Comparison of ENCODE assay signal across 16 mouse cellular contexts in genomic region chr9:43748519-43748918, GRCm38 (mm10). TPM values are rescaled to one million over a fixed set of nuclear protein-coding genes. Genes with fewer than 3 reads are reported as not detected.
DNase-seq lines count a peak whose midpoint lies in the region; ATAC-seq lines count a peak whose summit lies in the region.
"Had no signal": no experiment of that assay in that cellular context is flagged by ENCODE, and none has a peak within 500 bp of the region (broad histone marks: within the 10 kb centered on the region; RNA-seq: fewer than 3 reads in every experiment).

No protein-coding gene starts in this region.

- 80% methylated on average over 5 of the region's 5 CpGs for WGBS in forebrain, embryonic 10.5 days
- 78% methylated on average over 5 of the region's 5 CpGs for WGBS in forebrain, embryonic 11.5 days
- WGBS in forebrain, embryonic 15.5 days = 81% methylated on average over 5 of the region's 5 CpGs
- 45% methylated on average over 5 of the region's 5 CpGs for WGBS in hindbrain, embryonic 15.5 days
- 50% methylated on average over 5 of the region's 5 CpGs for WGBS in neural tube, embryonic 14.5 days

- H3K27me3 ChIP-seq in forebrain, embryonic 10.5 days (ENCODE audit: poor library complexity, severe bottlenecking) = peaks cover 28% of the 10 kb centered on the region
- H3K27me3 ChIP-seq in forebrain, embryonic 11.5 days (ENCODE audit: control insufficient read depth, insufficient read depth, low read length) = no peaks in the 10 kb centered on the region
- no peaks in the 10 kb centered on the region for H3K27me3 ChIP-seq in forebrain, embryonic 15.5 days
- H3K27me3 ChIP-seq in hindbrain, embryonic 15.5 days = no peaks in the 10 kb centered on the region
- no peaks in the 10 kb centered on the region for H3K27me3 ChIP-seq in neural tube, embryonic 14.5 days (ENCODE audit: control insufficient read depth, insufficient read depth, low read length)

- no peak overlapping the region for H3K4me3 ChIP-seq in forebrain, embryonic 10.5 days
- H3K4me3 ChIP-seq in forebrain, embryonic 11.5 days (ENCODE audit: low read depth, low read length) = no peak overlapping the region
- H3K4me3 ChIP-seq in forebrain, embryonic 15.5 days = no peak overlapping the region
- no peak overlapping the region; the same call in 1 of the 2 replicates for H3K4me3 ChIP-seq in hindbrain, embryonic 15.5 days
- H3K4me3 ChIP-seq in neural tube, embryonic 14.5 days (ENCODE audit: low read depth, low read length) = 0 out of 2 replicates have a peak overlapping the region, but pooled peaks have one; percentile 95
- H3K4me3 ChIP-seq: heart, adult 2 months; limb, embryonic 15.5 days had no signal

- no peak for DNase-seq in forebrain, embryonic 10.5 days (ENCODE audit: extremely low spot score, low spot score)
- DNase-seq in forebrain, embryonic 11.5 days (ENCODE audit: low spot score) = no peak
- DNase-seq in natural killer cell, adult 2 months (ENCODE audit: low spot score in 2 of 2) = no peak
- DNase-seq in layer of hippocampus, adult 18-20 months (ENCODE audit: low spot score in 2 of 2) = no peak
- no peak for DNase-seq in left cerebral cortex, adult 9 months (ENCODE audit: low spot score in 2 of 2)
- DNase-seq: gastrocnemius, postnatal 14 days; heart, adult 2 months; kidney, adult 2 months; layer of hippocampus, adult 9-11 months; liver, postnatal 0 days; lung, postnatal 14 days; thymus, postnatal 4 days had no signal

- no peaks in the 10 kb centered on the region for H3K9me3 ChIP-seq in forebrain, embryonic 10.5 days
- no peaks in the 10 kb centered on the region for H3K9me3 ChIP-seq in forebrain, embryonic 11.5 days (ENCODE audit: control insufficient read depth, low read length)
- no peaks in the 10 kb centered on the region for H3K9me3 ChIP-seq in forebrain, embryonic 15.5 days
- H3K9me3 ChIP-seq in hindbrain, embryonic 15.5 days = no peaks in the 10 kb centered on the region
- H3K9me3 ChIP-seq in neural tube, embryonic 14.5 days (ENCODE audit: control insufficient read depth, low read length) = no peaks in the 10 kb centered on the region
- H3K9me3 ChIP-seq: limb, embryonic 15.5 days had no signal

- peaks cover 84% of the 10 kb centered on the region for H3K4me1 ChIP-seq in forebrain, embryonic 10.5 days
- peaks cover 25% of the 10 kb centered on the region for H3K4me1 ChIP-seq in forebrain, embryonic 11.5 days (replicated peaks; ENCODE audit: control insufficient read depth, insufficient read depth, low read length)
- peaks cover 61% of the 10 kb centered on the region for H3K4me1 ChIP-seq in forebrain, embryonic 15.5 days
- H3K4me1 ChIP-seq in hindbrain, embryonic 15.5 days (replicated peaks) = peaks cover 74% of the 10 kb centered on the region
- H3K4me1 ChIP-seq in neural tube, embryonic 14.5 days (ENCODE audit: control insufficient read depth, insufficient read depth, low read length) = peaks cover 39% of the 10 kb centered on the region

- no peak overlapping the region for H3K4me2 ChIP-seq in forebrain, embryonic 11.5 days (ENCODE audit: low read depth, low read length, severe bottlenecking)
- peak overlapping the region; percentile 84; the same call in 1 of the 2 replicates for H3K4me2 ChIP-seq in forebrain, embryonic 15.5 days (replicated peaks)
- H3K4me2 ChIP-seq in hindbrain, embryonic 15.5 days = peak overlapping the region; percentile 85
- H3K4me2 ChIP-seq in neural tube, embryonic 14.5 days (ENCODE audit: low read depth, low read length) = peak overlapping the region; percentile 79; the same call in 1 of the 2 replicates
- H3K4me2 ChIP-seq: limb, embryonic 15.5 days had no signal

- H3K36me3 ChIP-seq in forebrain, embryonic 10.5 days (replicated peaks) = peaks cover 45% of the 10 kb centered on the region
- H3K36me3 ChIP-seq in forebrain, embryonic 11.5 days (ENCODE audit: control insufficient read depth, insufficient read depth, low read length) = no peaks in the 10 kb centered on the region
- no peaks in the 10 kb centered on the region for H3K36me3 ChIP-seq in forebrain, embryonic 15.5 days
- no peaks in the 10 kb centered on the region for H3K36me3 ChIP-seq in hindbrain, embryonic 15.5 days
- H3K36me3 ChIP-seq in neural tube, embryonic 14.5 days (ENCODE audit: control insufficient read depth, insufficient read depth, low read length) = no peaks in the 10 kb centered on the region
- H3K36me3 ChIP-seq: limb, embryonic 15.5 days had no signal

- H3K27ac ChIP-seq in forebrain, embryonic 10.5 days = peak overlapping the region; percentile 44; the same call in 1 of the 2 replicates
- H3K27ac ChIP-seq in forebrain, embryonic 11.5 days (ENCODE audit: low read depth, low read length) = no peak overlapping the region
- H3K27ac ChIP-seq in forebrain, embryonic 15.5 days (replicated peaks) = no peak overlapping the region
- H3K27ac ChIP-seq in hindbrain, embryonic 15.5 days (replicated peaks) = no peak overlapping the region
- no peak overlapping the region for H3K27ac ChIP-seq in neural tube, embryonic 14.5 days (ENCODE audit: low read depth, low read length)
- H3K27ac ChIP-seq: heart, adult 2 months; limb, embryonic 15.5 days had no signal

- no peak overlapping the region for H3K9ac ChIP-seq in forebrain, embryonic 11.5 days (ENCODE audit: low read length)
- H3K9ac ChIP-seq in forebrain, embryonic 15.5 days (replicated peaks) = no peak overlapping the region
- peak overlapping the region; percentile 82; the same call in 1 of the 2 replicates for H3K9ac ChIP-seq in hindbrain, embryonic 15.5 days
- H3K9ac ChIP-seq in neural tube, embryonic 14.5 days (replicated peaks; ENCODE audit: low read depth, low read length) = no peak overlapping the region
- H3K9ac ChIP-seq: limb, embryonic 15.5 days; liver, postnatal 0 days had no signal

- no peak for ATAC-seq in forebrain, embryonic 11.5 days (replicated peaks; ENCODE audit: low FRiP score)
- ATAC-seq in forebrain, embryonic 15.5 days (replicated peaks) = no peak
- no peak for ATAC-seq in hindbrain, embryonic 15.5 days (ENCODE audit: low FRiP score, low read depth)
- ATAC-seq in neural tube, embryonic 14.5 days (ENCODE audit: low read depth) = no peak
- ATAC-seq: liver, postnatal 0 days had no signal

RNA-seq across cellular contexts. Expression of gene Nectin1, which starts 4.7 kb away (rescaled TPM):
- 7.4 and 7.6 TPM in 2 replicates for polyA plus RNA-seq in forebrain, embryonic 10.5 days (2016; fragmentation: Nextera tagmentation; extraction: Ambion mirVana)
- polyA plus RNA-seq in forebrain, embryonic 11.5 days (2014; fragmentation: Nextera tagmentation; extraction: Ambion mirVana) = 12.3 and 12.4 TPM in 2 replicates
- polyA plus RNA-seq in forebrain, embryonic 15.5 days (2015; fragmentation: Nextera tagmentation; extraction: Ambion mirVana) = 10.1 and 10.2 TPM in 2 replicates
- 14.8 and 16.2 TPM in 2 replicates for polyA plus RNA-seq in hindbrain, embryonic 15.5 days (2015; fragmentation: Nextera tagmentation; extraction: Ambion mirVana)
- 14.9 and 21.1 TPM in 2 replicates for polyA plus RNA-seq in neural tube, embryonic 14.5 days (2014; fragmentation: Nextera tagmentation; extraction: Ambion mirVana)
- total RNA-seq in layer of hippocampus, adult 18-20 months (2021) = 10 to 100 TPM; 68.2 to 70.6 TPM
